Mouse (Mus musculus): ENCODE results near the gene Rhoc.

DNA sequence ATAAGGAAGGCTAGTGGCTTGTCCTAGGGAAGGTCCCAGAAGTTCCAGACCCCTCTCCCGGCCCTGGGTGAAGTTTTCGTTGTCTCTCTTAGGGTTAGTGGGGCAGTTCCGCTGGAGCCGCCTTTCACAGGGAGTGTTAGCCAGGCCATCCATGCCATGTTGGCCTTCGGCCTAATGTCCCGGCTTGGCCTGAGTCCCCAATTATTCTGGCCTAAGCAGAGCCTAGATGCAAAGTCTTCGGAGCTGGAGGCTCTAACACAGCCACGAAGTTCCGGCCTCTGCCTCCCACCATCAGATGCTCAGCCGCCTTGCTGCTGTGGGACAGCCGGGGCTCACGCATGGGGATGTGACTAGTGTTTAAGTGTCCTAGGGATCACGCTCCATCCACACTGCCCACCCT is 1.6 kb downstream of the Rhoc start:
- TF ChIP-seq CTCF (IDR thresholded peaks at IDR 0.05 in 2 of 3, conservative IDR thresholded peaks at IDR 0.05 in 1 of 3; ENCODE audit: control insufficient read depth in 1 of 3, insufficient read depth in 1 of 3, low read depth in 2 of 3, low read length in 3 of 3, poor library complexity in 1 of 3, severe bottlenecking in 1 of 3): no peak
- TF ChIP-seq E2F4 (IDR thresholded peaks at IDR 0.05; ENCODE audit: borderline replicate concordance, low read depth, low read length): no peak
- no peak for TF ChIP-seq NRF1 (IDR thresholded peaks at IDR 0.05; ENCODE audit: insufficient read depth, low read depth, low read length, poor library complexity, severe bottlenecking)
- TF ChIP-seq TCF12 (IDR thresholded peaks at IDR 0.05; ENCODE audit: low read depth, low read length): no peak
- no peak for TF ChIP-seq USF1 (IDR thresholded peaks at IDR 0.05; ENCODE audit: low read depth, low read length)
- no peak for TF ChIP-seq NELFE (IDR thresholded peaks at IDR 0.05; ENCODE audit: low read depth, low read length)
- no peak for TF ChIP-seq CHD1 (IDR thresholded peaks at IDR 0.05; ENCODE audit: low read depth, low read length)
- TF ChIP-seq POLR2AphosphoS5 (IDR thresholded peaks at IDR 0.05; ENCODE audit: borderline replicate concordance, low read depth, low read length): no peak

Data from MEL (cell line).